Mouse (Mus musculus) CD4-positive naive resting alpha-beta T cell, adult 76 days (primary cell): ENCODE data around the gene Vdac1. TPM values are rescaled to one million over a fixed set of nuclear protein-coding genes. Genes with fewer than 3 reads are reported as not detected.

Source experiments
- total RNA-seq: library from RNA; stranded (reverse); gene quantifications from one replicate; pipeline ENCODE4 v1.2.4, GENCODE M21; 2023

The Vdac1 gene
- 47.5 TPM for total RNA-seq

DNA sequence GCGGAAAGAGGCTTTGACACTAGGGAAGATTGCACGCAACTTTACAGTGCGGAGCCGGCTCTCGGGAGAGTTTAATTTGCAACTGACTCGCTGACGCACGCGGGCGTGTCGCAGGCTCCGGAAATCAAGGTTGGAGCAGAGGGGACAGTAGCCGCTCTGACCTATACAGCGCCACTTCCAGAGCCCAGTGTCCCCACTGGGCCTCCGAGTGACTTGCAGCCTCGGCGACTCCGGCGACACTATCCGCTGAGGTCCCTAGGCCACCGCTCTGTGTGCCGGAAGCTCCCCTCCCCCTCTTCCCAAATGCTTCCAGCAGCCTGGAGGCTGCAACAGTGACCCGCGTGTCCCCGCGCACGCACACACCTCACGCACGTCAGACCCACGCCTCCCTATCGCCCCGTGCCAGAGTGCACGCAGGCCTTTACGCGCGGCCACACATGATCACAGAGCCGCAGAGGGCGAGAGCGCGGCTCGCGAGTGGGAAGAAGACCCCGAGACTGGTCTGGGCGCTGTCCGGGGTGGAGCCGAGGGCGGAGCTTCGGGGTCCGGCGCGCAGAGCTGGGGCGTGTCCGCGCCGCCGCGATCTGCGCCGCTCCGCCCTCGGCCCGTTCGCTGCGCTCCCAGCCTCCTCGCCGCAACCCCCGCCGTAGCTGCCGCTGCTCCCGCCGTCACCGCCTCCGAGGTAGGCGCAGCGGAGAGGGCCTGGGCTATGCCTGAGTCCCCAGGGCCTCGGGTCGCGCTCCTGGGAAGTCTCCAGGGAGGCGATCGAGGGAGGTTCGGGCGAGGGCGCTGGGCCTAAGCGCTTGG, at the start of gene Vdac1:
TSS of gene Vdac1 (plus strand) at position 390 of the 807 bp plus-strand sequence.

DNA sequence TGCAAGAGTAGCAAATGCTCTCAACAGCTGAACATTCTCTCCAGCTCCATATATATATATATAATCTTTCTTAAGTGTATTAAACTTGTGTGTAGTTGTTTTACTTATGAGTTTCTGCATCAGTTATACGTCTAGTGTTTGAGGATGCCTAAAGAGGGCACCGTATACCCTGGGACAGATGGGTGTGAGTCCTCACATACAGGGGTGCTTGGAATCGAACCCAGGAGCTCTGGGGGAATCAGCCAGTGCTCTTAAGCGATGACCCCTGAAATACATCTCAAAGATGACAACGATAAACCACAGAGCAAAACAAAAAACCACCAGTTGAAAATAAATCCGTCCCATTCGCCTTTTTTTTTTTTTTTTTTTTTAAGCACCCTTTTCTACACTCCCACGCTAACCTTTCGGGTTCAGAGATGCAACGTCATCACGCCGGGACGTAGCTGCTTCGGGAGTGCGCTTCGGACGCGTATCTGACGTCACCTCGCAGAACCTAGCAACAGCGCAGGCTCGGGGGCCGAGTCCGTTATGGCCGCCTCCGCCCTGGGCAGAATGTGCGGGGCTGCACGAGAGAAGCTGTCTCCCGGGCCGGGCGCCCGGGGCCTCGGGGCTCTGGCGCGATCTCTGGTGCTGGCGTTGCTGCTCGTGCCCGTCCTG, 35.4 kb downstream of the Vdac1 start, which contains the start of gene 9530068E07Rik:
TSS of gene 9530068E07Rik (plus strand) at position 489 of the 657 bp plus-strand sequence.

Other genes with a start within 250 kb of the Vdac1 start
- gene Olfr1373, start 215.3 kb upstream of the Vdac1 start, total RNA-seq, result not detected
- 1.5 TPM for gene Olfr1371, start 146.9 kb upstream of the Vdac1 start, total RNA-seq
- 157 TPM for gene Skp1a, start 128.9 kb upstream of the Vdac1 start, total RNA-seq
- 1,194 TPM for gene Tcf7, start 77.8 kb upstream of the Vdac1 start, total RNA-seq
- gene 9530068E07Rik, start 35.6 kb downstream of the Vdac1 start, total RNA-seq, result 46.7 TPM